Mouse (Mus musculus): ENCODE results near the gene Nfe2l3. TPM values are rescaled to one million over a fixed set of nuclear protein-coding genes. Genes with fewer than 3 reads are reported as not detected.
"Not testable (repeated sequence)": the region's sequence is repeated elsewhere in the genome, so short reads cannot be mapped to it uniquely, and the experiment has no call there.

Gene Nfe2l3
- 0.19 and 0.45 TPM in 2 replicates for polyA plus RNA-seq (2011; ENCODE audit: insufficient read length, low read depth, missing spikeins)

GRCm38 (mm10) chr6:51432535-51433397, at the start of gene Nfe2l3:
TSS of gene Nfe2l3 (plus strand) at chr6:51432670.
- Histone ChIP-seq H3K27ac (ENCODE audit: insufficient read depth, low read length) (no peak within 1 kb of the TSS), H3K4me3 (ENCODE audit: insufficient read depth, low read length) (peak within 1 kb of the TSS; percentile 26), H3K4me1 (ENCODE audit: control insufficient read depth, insufficient read depth, low read length) (peaks cover 10% of the 10 kb centered on the region)
- no peak for TF ChIP-seq CTCF (IDR thresholded peaks at IDR 0.05; ENCODE audit: borderline replicate concordance, insufficient read depth, low read length)
- TF ChIP-seq POLR2A (IDR thresholded peaks at IDR 0.05; ENCODE audit: low read depth, low read length) = no peak

GRCm38 (mm10) chr6:51383769-51384755, 48.4 kb upstream of the Nfe2l3 start:
- Histone ChIP-seq H3K27ac (ENCODE audit: insufficient read depth, low read length) (no peak overlapping the region), H3K4me1 (ENCODE audit: control insufficient read depth, insufficient read depth, low read length) (no peaks in the 10 kb centered on the region), H3K4me3 (ENCODE audit: insufficient read depth, low read length) (no peak overlapping the region)
- no peak for TF ChIP-seq POLR2A (IDR thresholded peaks at IDR 0.05; ENCODE audit: low read depth, low read length)
- TF ChIP-seq CTCF (IDR thresholded peaks at IDR 0.05; ENCODE audit: borderline replicate concordance, insufficient read depth, low read length) = peak; percentile 78; the same call in 1 of the 2 replicates

- Histone ChIP-seq H3K4me1 (ENCODE audit: control insufficient read depth, insufficient read depth, low read length) (no peaks in the 10 kb centered on the region), H3K27ac (ENCODE audit: insufficient read depth, low read length) (no peak overlapping the region), H3K4me3 (ENCODE audit: insufficient read depth, low read length) (no peak overlapping the region)
- no peak for TF ChIP-seq POLR2A (IDR thresholded peaks at IDR 0.05; ENCODE audit: low read depth, low read length)
- TF ChIP-seq CTCF (IDR thresholded peaks at IDR 0.05; ENCODE audit: borderline replicate concordance, insufficient read depth, low read length) = no peak
Measured at GRCm38 (mm10) chr6:51390505-51390904, 42.0 kb upstream of the Nfe2l3 start.

DNA sequence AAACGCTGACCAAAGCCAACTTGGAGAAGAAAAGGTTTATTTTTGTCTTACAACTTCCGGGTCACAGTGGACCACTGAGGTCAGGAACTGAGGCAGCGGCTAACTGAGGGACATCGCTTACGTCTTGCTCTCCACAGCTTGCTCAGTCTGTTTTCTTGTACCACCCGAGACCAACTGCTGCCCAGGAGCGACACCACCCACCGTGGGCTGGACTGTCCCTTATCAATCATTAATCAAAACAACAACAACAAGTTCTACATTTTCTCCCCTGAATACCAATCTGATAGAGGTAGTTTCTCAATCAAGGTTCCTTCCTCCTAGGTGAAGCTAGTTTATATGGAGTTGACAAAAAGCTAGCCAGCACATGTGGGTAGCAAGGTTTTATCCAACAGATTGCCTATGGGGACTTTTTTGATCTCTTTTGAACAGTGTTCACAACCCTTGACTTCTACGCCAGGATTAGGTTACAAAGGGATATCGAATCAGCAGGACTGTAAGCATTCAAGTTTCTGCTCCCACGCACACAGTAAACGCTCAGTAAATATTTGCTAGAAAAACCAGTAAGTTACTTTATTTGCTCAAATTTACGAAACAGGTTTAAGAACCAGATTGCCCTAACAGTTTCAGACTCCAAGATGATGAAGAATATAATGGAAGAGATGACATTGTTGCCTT, 40.5 kb upstream of the Nfe2l3 start:
- H3K27ac ChIP-seq (ENCODE audit: insufficient read depth, low read length) = no peak overlapping the region
- H3K4me1 ChIP-seq (ENCODE audit: control insufficient read depth, insufficient read depth, low read length) = no peaks in the 10 kb centered on the region
- no peak overlapping the region for H3K4me3 ChIP-seq (ENCODE audit: insufficient read depth, low read length)
- TF ChIP-seq CTCF (IDR thresholded peaks at IDR 0.05; ENCODE audit: borderline replicate concordance, insufficient read depth, low read length) = no peak
- no peak for TF ChIP-seq POLR2A (IDR thresholded peaks at IDR 0.05; ENCODE audit: low read depth, low read length)

- no peak for TF ChIP-seq POLR2A (IDR thresholded peaks at IDR 0.05; ENCODE audit: low read depth, low read length)
- TF ChIP-seq CTCF (IDR thresholded peaks at IDR 0.05; ENCODE audit: borderline replicate concordance, insufficient read depth, low read length) = no peak
- Histone ChIP-seq H3K27ac (ENCODE audit: insufficient read depth, low read length) (no peak overlapping the region), H3K4me1 (ENCODE audit: control insufficient read depth, insufficient read depth, low read length) (no peaks in the 10 kb centered on the region), H3K4me3 (ENCODE audit: insufficient read depth, low read length) (no peak overlapping the region)
Measured at GRCm38 (mm10) chr6:51393341-51394128, 38.9 kb upstream of the Nfe2l3 start.

DNA sequence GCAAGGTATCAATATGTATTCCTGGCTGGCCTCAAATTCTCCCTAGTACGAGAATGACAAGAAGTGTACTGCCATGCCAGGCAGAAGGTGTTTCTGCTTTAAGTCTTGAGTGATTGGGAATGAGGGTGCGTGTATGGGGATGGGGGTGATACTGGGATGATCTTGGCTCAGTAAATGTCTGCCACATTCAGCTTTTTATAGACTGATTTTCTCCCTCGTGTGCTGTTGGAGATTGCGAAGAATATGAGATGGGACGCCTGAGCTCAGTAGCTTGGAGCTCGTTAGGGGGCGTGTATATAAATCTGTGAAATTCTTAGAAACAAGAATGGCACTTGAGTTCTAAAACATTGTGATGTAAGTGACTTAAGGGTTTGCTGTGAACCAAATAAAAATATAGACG, 38.1 kb upstream of the Nfe2l3 start:
- not testable (repeated sequence) for H3K4me1 ChIP-seq (ENCODE audit: control insufficient read depth, insufficient read depth, low read length); H3K27ac ChIP-seq (ENCODE audit: insufficient read depth, low read length); H3K4me3 ChIP-seq (ENCODE audit: insufficient read depth, low read length)

- not testable (repeated sequence) for H3K4me3 ChIP-seq (ENCODE audit: insufficient read depth, low read length); H3K4me1 ChIP-seq (ENCODE audit: control insufficient read depth, insufficient read depth, low read length); H3K27ac ChIP-seq (ENCODE audit: insufficient read depth, low read length)
Measured at GRCm38 (mm10) chr6:51394963-51395362, 37.5 kb upstream of the Nfe2l3 start.

DNA sequence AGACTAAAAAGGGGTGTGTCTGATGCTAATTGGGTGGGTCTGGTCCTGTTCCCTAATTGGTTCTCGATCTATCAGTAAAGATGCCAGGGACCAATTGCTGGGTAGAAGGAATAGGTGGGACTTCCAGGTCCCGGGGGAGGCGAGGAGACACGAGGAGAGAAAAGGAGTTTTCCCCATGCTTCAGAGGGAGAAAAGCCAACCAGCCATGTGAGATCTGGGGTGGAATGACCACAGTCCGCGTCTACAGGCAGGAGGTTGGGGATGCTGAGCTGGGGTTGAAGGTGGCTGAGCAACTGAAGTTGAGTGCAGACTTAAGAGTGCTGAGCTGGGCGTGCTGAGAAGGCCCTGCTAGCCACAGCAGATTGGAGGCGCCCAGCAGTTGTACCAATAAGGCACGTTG, 37.0 kb upstream of the Nfe2l3 start:
- Histone ChIP-seq H3K4me1 (ENCODE audit: control insufficient read depth, insufficient read depth, low read length) (no peaks in the 10 kb centered on the region), H3K4me3 (ENCODE audit: insufficient read depth, low read length) (no peak overlapping the region), H3K27ac (ENCODE audit: insufficient read depth, low read length) (no peak overlapping the region)
- TF ChIP-seq POLR2A (IDR thresholded peaks at IDR 0.05; ENCODE audit: low read depth, low read length) (no peak), CTCF (IDR thresholded peaks at IDR 0.05; ENCODE audit: borderline replicate concordance, insufficient read depth, low read length) (no peak)

GRCm38 (mm10) chr6:51399113-51399518, 33.4 kb upstream of the Nfe2l3 start:
- no peak for TF ChIP-seq CTCF (IDR thresholded peaks at IDR 0.05; ENCODE audit: borderline replicate concordance, insufficient read depth, low read length)
- no peak for TF ChIP-seq POLR2A (IDR thresholded peaks at IDR 0.05; ENCODE audit: low read depth, low read length)

More at GRCm38 (mm10) chr6:51399113-51399518, 33.4 kb upstream of the Nfe2l3 start:
- no peak overlapping the region for H3K27ac ChIP-seq (ENCODE audit: insufficient read depth, low read length)
- H3K4me3 ChIP-seq (ENCODE audit: insufficient read depth, low read length) = no peak overlapping the region
- H3K4me1 ChIP-seq (ENCODE audit: control insufficient read depth, insufficient read depth, low read length) = no peaks in the 10 kb centered on the region

Data from embryonic fibroblast, embryonic 13.5 days (primary cell).